Mouse (Mus musculus) kidney, embryonic 16.5 days (tissue): ENCODE data around the gene Cdh13. TPM values are rescaled to one million over a fixed set of nuclear protein-coding genes. Genes with fewer than 3 reads are reported as not detected.

Source experiments
- ATAC-seq: fragments of 200-750 bp; cut with Nextera tagmentation; 2 replicates; pipeline ENCODE4 v1.8.0; 2017; ENCODE audit warnings: moderate TSS enrichment; ENCODE audit not compliant: low FRiP score, low TSS enrichment
- H3K27ac ChIP-seq: fragments of 300-500 bp; sonication (generic); 2 replicates; pipeline ENCODE4 v1.5.1; 2014; ENCODE audit warnings: low read length
- H3K27me3 ChIP-seq: fragments of 300-500 bp; sonication (generic); 2 replicates; pipeline ENCODE4 v1.6.1; 2014; ENCODE audit warnings: low read length, control low read depth, mixed read lengths; ENCODE audit not compliant: insufficient read depth
- H3K36me3 ChIP-seq: fragments of 300-500 bp; sonication (generic); 2 replicates; pipeline ENCODE4 v1.6.1; 2014; ENCODE audit warnings: low read length, control low read depth, mixed read lengths; ENCODE audit not compliant: insufficient read depth
- H3K4me1 ChIP-seq: fragments of 300-500 bp; sonication (generic); 2 replicates; pipeline ENCODE4 v1.6.1; 2014; ENCODE audit warnings: low read length, control low read depth, mixed read lengths; ENCODE audit not compliant: insufficient read depth
- H3K4me2 ChIP-seq: fragments of 300-500 bp; sonication (generic); replicated peaks from 2 replicates; pipeline ENCODE4 v1.6.1; 2014; ENCODE audit warnings: low read depth, low read length
- H3K4me3 ChIP-seq: fragments of 300-500 bp; sonication (generic); 2 replicates; pipeline ENCODE4 v1.5.1; 2014; ENCODE audit warnings: mild to moderate bottlenecking, low read length
- H3K9ac ChIP-seq: fragments of 300-500 bp; sonication (generic); replicated peaks from 2 replicates; pipeline ENCODE4 v1.6.1; 2014; ENCODE audit warnings: low read length
- H3K9me3 ChIP-seq: fragments of 300-500 bp; sonication (generic); 2 replicates; pipeline ENCODE4 v1.6.1; 2016; ENCODE audit warnings: low read length, control low read depth
- WGBS: fragments of 180-500 bp; shearing (Covaris S2); extraction: QIAGEN DNeasy Blood & Tissue Kit; methylation state at CpG from one replicate; pipeline ENCODE4 v1.1.7; 2014; 5-methylcytosine and 5-hydroxymethylcytosine counted together
- polyA plus RNA-seq: library from polyadenylated mRNA; unstranded; fragments of >200 nt; fragmentation: Nextera tagmentation; extraction: Ambion mirVana; gene quantifications from 2 replicates; pipeline ENCODE4 v1.2.1, GENCODE M21; 2015

The Cdh13 gene
- polyA plus RNA-seq, 1 experiment from 2014 or later: 2.0 TPM

DNA sequence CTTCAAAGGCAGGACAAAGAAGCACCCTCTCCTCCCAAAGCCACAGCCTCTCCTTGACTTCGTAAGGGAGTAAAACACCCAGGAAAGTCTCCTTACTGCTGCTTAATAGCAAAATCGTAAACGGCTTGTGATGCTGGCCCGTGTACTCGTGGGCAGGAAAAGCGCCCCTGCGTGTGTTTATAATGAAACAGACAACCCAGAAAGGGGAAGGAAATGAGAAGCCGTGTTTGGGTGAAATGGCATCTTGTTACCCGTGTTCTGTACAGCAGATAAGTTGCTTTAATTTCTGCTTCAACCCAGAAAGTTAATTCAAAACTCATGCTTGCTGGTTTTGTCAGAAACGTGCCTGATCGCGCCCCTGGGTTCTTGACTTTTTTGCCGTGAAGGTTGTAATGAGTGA is 837.7 kb downstream of the Cdh13 start:
- H3K27ac ChIP-seq: no peak overlapping the region
- whole genome bisulfite sequencing: 57% methylated on average over 13 of the region's 13 CpGs
- no peaks in the 10 kb centered on the region for H3K27me3 ChIP-seq
- no peak overlapping the region for H3K4me3 ChIP-seq
- H3K9ac ChIP-seq: no peak overlapping the region
- no peaks in the 10 kb centered on the region for H3K36me3 ChIP-seq
- no peaks in the 10 kb centered on the region for H3K9me3 ChIP-seq
- H3K4me2 ChIP-seq: no peak overlapping the region
- no peaks in the 10 kb centered on the region for H3K4me1 ChIP-seq
- ATAC-seq: no peak

DNA sequence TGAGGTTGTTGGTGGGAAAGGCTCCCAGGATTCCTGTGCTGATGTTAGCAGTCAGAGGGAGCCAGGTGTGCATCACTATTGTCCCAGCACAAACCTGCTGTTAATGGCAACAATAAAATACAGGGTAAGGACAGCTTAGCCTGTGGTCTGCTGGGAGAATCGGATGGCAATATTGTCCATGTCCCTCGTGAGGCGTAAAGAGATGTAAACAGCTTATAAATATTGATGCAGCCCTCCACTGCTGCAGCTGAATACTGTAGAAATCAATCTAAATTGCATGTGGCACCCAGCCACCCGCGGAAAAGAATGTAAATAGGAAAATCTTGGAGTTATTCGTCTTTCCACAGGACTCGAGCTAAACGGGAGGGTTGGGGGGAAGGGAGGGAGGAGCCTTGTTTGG is 844.3 kb downstream of the Cdh13 start:
- no peak overlapping the region for H3K9ac ChIP-seq
- H3K27ac ChIP-seq: no peak overlapping the region
- H3K9me3 ChIP-seq: no peaks in the 10 kb centered on the region
- WGBS: 58% methylated on average over 8 of the region's 8 CpGs
- H3K4me3 ChIP-seq: no peak overlapping the region
- ATAC-seq: no peak
- H3K27me3 ChIP-seq: no peaks in the 10 kb centered on the region
- H3K4me1 ChIP-seq: no peaks in the 10 kb centered on the region
- H3K4me2 ChIP-seq: no peak overlapping the region
- H3K36me3 ChIP-seq: no peaks in the 10 kb centered on the region

DNA sequence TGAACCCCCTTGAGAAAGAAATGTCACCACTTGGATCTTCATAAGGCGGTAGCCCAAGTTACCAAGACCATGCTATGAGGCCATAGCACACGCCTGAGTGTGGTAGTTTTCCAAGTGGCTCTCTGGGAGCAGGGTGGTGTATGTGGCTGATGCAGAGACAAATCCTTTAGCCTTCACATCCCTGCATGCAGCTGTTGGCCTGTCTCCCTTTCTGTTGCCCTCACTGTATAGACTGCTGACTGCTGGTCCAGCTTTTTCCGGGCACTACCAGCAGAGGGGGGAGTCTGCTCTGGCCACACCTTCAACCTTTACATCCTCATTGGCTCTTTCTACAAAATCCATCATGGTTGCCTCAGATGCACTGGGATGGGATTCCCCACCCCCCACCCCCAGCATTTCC is 844.7 kb downstream of the Cdh13 start:
- H3K9ac ChIP-seq: no peak overlapping the region
- no peak overlapping the region for H3K27ac ChIP-seq
- ATAC-seq: no peak
- H3K36me3 ChIP-seq: no peaks in the 10 kb centered on the region
- 69% methylated on average over 3 of the region's 3 CpGs for WGBS
- H3K4me2 ChIP-seq: no peak overlapping the region
- H3K9me3 ChIP-seq: no peaks in the 10 kb centered on the region
- no peak overlapping the region for H3K4me3 ChIP-seq
- no peaks in the 10 kb centered on the region for H3K27me3 ChIP-seq
- no peaks in the 10 kb centered on the region for H3K4me1 ChIP-seq

DNA sequence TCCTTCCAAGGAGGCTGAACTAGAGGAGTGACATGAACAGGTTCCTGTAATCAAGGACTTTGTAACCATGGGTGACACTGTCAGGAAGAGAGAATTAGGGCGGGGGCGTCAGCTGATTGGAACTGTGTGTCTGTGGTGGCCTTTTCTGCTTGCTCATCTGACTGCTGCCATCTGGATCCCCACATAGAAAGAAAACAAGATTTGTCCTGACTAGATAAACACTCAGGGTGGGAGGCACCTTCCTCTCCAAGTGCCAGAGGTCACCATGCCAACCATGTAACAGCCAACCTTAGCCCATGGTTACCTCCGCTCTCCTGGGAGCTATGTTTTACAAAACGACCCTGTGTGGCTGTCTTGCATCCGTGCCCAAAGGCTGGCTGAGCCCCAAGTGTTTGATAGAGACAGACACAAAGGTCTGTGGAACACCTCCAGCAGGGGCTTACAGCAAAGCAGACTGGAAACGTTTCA is 873.0 kb downstream of the Cdh13 start:
- Histone ChIP-seq H3K27ac (no peak overlapping the region), H3K9ac (no peak overlapping the region), H3K36me3 (no peaks in the 10 kb centered on the region), H3K4me3 (no peak overlapping the region), H3K4me2 (no peak overlapping the region), H3K4me1 (no peaks in the 10 kb centered on the region), H3K27me3 (no peaks in the 10 kb centered on the region), H3K9me3 (no peaks in the 10 kb centered on the region)
- 44% methylated on average over 6 of the region's 6 CpGs for WGBS
- no peak for ATAC-seq

DNA sequence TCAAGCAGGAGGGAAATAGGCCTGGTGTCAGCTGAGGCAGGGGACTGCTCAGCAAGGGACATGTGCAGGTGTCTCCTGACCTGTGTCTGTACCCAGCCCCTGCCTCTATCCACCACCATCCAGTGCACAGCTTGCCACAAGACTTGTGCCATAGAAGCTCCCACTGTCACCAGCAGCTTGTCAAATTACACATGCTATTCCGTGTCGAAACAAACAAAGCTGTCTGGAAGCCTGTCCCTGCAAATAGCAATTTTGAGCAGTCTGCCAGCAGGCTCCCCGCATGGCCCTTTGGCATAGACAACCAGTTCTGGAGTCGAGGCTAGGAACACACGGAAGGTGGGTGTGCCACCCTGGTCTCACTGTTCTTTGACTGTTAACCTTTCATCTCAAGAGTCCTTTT is 875.1 kb downstream of the Cdh13 start:
- H3K4me1 ChIP-seq: no peaks in the 10 kb centered on the region
- no peak overlapping the region for H3K4me2 ChIP-seq
- ATAC-seq: no peak
- no peaks in the 10 kb centered on the region for H3K27me3 ChIP-seq
- H3K9ac ChIP-seq: no peak overlapping the region
- no peaks in the 10 kb centered on the region for H3K9me3 ChIP-seq
- no peaks in the 10 kb centered on the region for H3K36me3 ChIP-seq
- H3K27ac ChIP-seq: no peak overlapping the region
- WGBS: 74% methylated on average over 5 of the region's 5 CpGs
- H3K4me3 ChIP-seq: no peak overlapping the region

DNA sequence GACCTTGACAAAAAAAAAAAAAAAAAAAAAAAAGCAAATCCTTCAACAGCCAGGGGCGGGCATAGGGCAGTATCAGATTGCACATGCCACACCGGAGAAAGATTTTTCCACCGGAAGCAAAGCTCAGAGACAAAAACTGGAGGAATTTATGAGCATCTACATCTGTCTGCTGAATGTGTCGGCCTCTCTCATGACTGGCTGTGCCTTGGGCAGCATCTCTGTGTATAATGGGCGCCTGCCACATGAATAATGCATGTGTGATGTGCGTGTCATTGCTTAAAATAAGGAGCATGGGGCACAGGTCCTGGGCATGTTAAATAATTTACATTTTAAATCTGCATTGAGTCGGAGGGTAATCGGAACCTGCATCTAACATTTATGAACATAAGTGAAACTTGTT is 876.3 kb downstream of the Cdh13 start:
- no peak overlapping the region for H3K9ac ChIP-seq
- no peak overlapping the region for H3K4me3 ChIP-seq
- H3K9me3 ChIP-seq: no peaks in the 10 kb centered on the region
- H3K27me3 ChIP-seq: no peaks in the 10 kb centered on the region
- no peaks in the 10 kb centered on the region for H3K4me1 ChIP-seq
- 43% methylated on average over 8 of the region's 8 CpGs for WGBS
- no peak for ATAC-seq
- H3K27ac ChIP-seq: no peak overlapping the region
- H3K36me3 ChIP-seq: no peaks in the 10 kb centered on the region
- no peak overlapping the region for H3K4me2 ChIP-seq

DNA sequence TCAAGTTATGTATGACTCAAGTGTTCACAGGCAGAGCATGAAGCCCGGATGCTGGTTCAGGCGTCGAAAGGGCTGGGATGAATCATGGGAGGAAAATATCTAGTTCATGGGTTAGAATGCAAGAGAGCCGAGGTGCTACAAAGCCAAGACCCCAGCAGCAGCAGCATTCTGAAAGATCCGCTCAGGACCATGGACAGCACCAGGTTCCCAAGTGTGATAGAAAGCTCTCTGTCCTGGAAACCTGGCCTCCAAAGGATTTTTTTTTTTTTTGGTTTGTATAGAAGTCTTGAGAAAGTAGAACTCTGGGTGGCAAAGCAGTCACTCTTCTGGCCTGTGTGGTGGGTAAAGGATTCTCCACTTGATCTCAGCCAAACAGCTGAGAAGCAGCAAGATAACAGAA is 880.5 kb downstream of the Cdh13 start:
- H3K4me2 ChIP-seq: no peak overlapping the region
- no peaks in the 10 kb centered on the region for H3K9me3 ChIP-seq
- no peak overlapping the region for H3K27ac ChIP-seq
- no peak overlapping the region for H3K4me3 ChIP-seq
- no peaks in the 10 kb centered on the region for H3K36me3 ChIP-seq
- no peaks in the 10 kb centered on the region for H3K27me3 ChIP-seq
- no peak for ATAC-seq
- H3K4me1 ChIP-seq: no peaks in the 10 kb centered on the region
- no peak overlapping the region for H3K9ac ChIP-seq
- WGBS: 60% methylated on average over 5 of the region's 5 CpGs

DNA sequence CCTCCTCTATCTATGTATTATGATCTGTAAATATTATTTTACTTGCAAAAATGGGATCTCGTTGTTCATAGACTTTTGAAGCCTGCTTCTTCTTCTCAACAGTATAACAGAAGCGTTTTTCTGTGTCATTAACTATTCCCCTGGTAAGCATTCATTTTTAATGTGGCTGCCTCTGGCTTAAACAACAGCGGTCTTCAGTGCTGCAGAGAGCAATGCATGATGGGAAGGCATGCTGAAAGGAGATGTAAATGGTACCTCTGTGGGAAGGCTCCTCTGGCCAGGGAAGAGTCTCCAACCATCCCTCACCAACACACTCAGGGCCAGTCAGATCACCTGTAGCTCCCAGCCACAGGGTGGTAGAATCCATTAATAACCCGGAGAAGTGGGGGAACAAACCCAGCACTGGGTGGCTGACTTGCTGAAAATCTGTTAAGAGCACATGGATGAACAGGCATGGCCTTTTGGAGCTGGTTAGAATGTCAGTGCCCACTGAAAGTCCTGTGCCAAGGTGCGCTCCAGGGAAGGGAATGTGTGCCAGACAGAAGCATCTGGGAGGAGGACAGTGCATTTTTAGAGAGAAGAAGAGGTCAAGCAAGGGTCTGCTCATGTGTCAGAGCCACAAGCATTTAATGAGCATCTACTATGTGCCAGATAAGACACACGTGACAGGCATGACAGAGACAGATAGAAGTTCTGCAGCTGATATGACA is 893.8 kb downstream of the Cdh13 start:
- no peak for ATAC-seq
- WGBS: 75% methylated on average over 6 of the region's 6 CpGs

DNA sequence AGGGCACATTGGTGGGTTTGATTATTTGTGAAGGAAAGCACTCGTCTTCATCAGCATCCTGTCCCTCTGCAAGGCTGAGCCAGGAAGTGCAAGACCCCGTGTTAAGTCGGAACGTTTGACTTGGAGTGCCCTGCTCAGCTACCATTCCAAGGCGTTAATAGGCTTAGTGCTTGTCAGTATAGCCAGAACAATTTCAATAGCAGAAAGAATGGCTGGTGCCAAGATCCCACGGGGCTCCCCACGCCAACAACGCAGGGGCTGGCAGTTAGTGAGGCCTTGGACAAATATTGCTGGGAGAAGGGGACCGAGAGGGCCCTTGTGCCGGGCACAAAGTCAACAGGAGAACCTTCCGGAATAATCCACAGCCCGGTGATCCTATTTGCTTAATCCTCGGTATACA is 897.1 kb downstream of the Cdh13 start:
- no peak for ATAC-seq
- Histone ChIP-seq H3K9me3 (no peaks in the 10 kb centered on the region), H3K4me1 (no peaks in the 10 kb centered on the region), H3K36me3 (no peaks in the 10 kb centered on the region), H3K27me3 (no peaks in the 10 kb centered on the region), H3K4me2 (no peak overlapping the region), H3K4me3 (no peak overlapping the region), H3K9ac (no peak overlapping the region), H3K27ac (no peak overlapping the region)
- 65% methylated on average over 13 of the region's 13 CpGs for WGBS

More for the DNA sequence above, 893.8 kb downstream of the Cdh13 start:
- Histone ChIP-seq H3K36me3 (no peaks in the 10 kb centered on the region), H3K9me3 (no peaks in the 10 kb centered on the region), H3K4me2 (no peak overlapping the region), H3K27me3 (no peaks in the 10 kb centered on the region), H3K27ac (no peak overlapping the region), H3K4me3 (no peak overlapping the region), H3K4me1 (no peaks in the 10 kb centered on the region), H3K9ac (no peak overlapping the region)

DNA sequence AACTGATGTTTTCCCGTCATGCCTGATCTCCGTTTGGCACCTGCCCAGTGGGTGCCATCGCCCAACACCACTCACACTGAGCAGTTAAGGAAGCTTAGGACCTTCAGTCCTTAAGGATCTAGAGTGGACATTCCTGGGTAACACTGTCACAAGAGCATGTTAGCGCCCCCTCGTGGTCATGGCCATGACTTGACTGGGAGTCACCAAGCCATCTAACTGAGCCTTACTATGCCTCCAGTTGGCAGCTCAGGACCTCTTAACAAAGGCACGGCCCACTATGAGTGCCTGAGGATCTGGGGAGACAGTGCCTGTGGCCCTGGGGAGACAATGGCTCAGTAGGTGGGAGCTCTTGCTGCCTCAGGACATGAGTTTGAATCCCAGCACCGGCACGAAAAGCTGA is 912.2 kb downstream of the Cdh13 start:
- no peaks in the 10 kb centered on the region for H3K36me3 ChIP-seq
- 64% methylated on average over 8 of the region's 8 CpGs for WGBS

More for the DNA sequence above, 912.2 kb downstream of the Cdh13 start:
- ATAC-seq: no peak
- no peak overlapping the region for H3K27ac ChIP-seq
- H3K27me3 ChIP-seq: no peaks in the 10 kb centered on the region
- no peak overlapping the region for H3K4me2 ChIP-seq
- no peaks in the 10 kb centered on the region for H3K9me3 ChIP-seq
- H3K4me1 ChIP-seq: no peaks in the 10 kb centered on the region
- H3K4me3 ChIP-seq: no peak overlapping the region
- no peak overlapping the region for H3K9ac ChIP-seq
